Mouse (Mus musculus) testis, adult 2 months (tissue): Measurements from ENCODE around the gene Gm17490. TPM values are rescaled to one million over a fixed set of nuclear protein-coding genes. Genes with fewer than 3 reads are reported as not detected.
"Not testable (repeated sequence)": the region's sequence is repeated elsewhere in the genome, so short reads cannot be mapped to it uniquely, and the experiment has no call there.

Experiments used
- H3K27ac ChIP-seq: fragments of 200-500 bp; 2 replicates; pipeline ENCODE4 v1.5.1; 2012; ENCODE audit warnings: low read depth, low read length; ENCODE audit not compliant: control insufficient read depth, insufficient read depth
- H3K27me3 ChIP-seq: fragments of 200-500 bp; 2 replicates; pipeline ENCODE4 v1.6.1; 2012; ENCODE audit warnings: mild to moderate bottlenecking, low read length, moderate library complexity; ENCODE audit not compliant: control insufficient read depth, insufficient read depth
- H3K36me3 ChIP-seq: fragments of 200-500 bp; 2 replicates; pipeline ENCODE4 v1.6.1; 2012; ENCODE audit warnings: mild to moderate bottlenecking, low read length; ENCODE audit not compliant: control insufficient read depth, insufficient read depth
- H3K4me1 ChIP-seq: fragments of 200-500 bp; 2 replicates; pipeline ENCODE4 v1.6.1; 2012; ENCODE audit warnings: low read length; ENCODE audit not compliant: control insufficient read depth, insufficient read depth
- H3K4me3 ChIP-seq: fragments of 200-500 bp; 2 replicates; pipeline ENCODE4 v1.5.1; 2012; ENCODE audit warnings: low read depth, mild to moderate bottlenecking, low read length, moderate library complexity, mixed read lengths; ENCODE audit not compliant: control insufficient read depth
- CTCF ChIP-seq: fragments of 200-500 bp; IDR thresholded peaks from 2 replicates; pipeline ENCODE4 v1.5.1; 2012; ENCODE audit warnings: low read depth, mild to moderate bottlenecking, inconsistent platforms, low read length, moderate library complexity; ENCODE audit not compliant: control insufficient read depth, insufficient read depth, insufficient replicate concordance
- POLR2A ChIP-seq: fragments of 200-500 bp; IDR thresholded peaks from 2 replicates; pipeline ENCODE4 v1.6.1; 2012; ENCODE audit warnings: low read depth, mild to moderate bottlenecking, inconsistent platforms, low read length, moderate library complexity; ENCODE audit not compliant: control insufficient read depth
- polyA plus RNA-seq: library from polyadenylated mRNA; depleted of rRNA; stranded (reverse); fragments of >200 nt; gene quantifications from 2 replicates; pipeline ENCODE4 v1.2.3, GENCODE M21; 2012

Gene Gm17490
- polyA plus RNA-seq, 1 experiment: not detected

- Histone ChIP-seq H3K4me1 (no peaks in the 10 kb centered on the region), H3K27ac (no peak overlapping the region), H3K4me3 (no peak overlapping the region), H3K36me3 (no peaks in the 10 kb centered on the region), H3K27me3 (no peaks in the 10 kb centered on the region)
- TF ChIP-seq CTCF (no peak), POLR2A (no peak)
These were observed 9.0 kb upstream of the Gm17490 start for GRCm38 (mm10) chr2:11635035-11635434.

- TF ChIP-seq CTCF: no peak
- TF ChIP-seq POLR2A: no peak
- Histone ChIP-seq H3K4me3 (no peak overlapping the region), H3K4me1 (no peaks in the 10 kb centered on the region), H3K27ac (no peak overlapping the region), H3K36me3 (no peaks in the 10 kb centered on the region), H3K27me3 (no peaks in the 10 kb centered on the region)
These were observed 2.3 kb downstream of the Gm17490 start for GRCm38 (mm10) chr2:11623726-11624125.

GRCm38 (mm10) chr2:11623173-11623572, 2.9 kb downstream of the Gm17490 start:
- Histone ChIP-seq H3K4me3 (no peak overlapping the region), H3K4me1 (no peaks in the 10 kb centered on the region), H3K27me3 (no peaks in the 10 kb centered on the region), H3K27ac (no peak overlapping the region), H3K36me3 (no peaks in the 10 kb centered on the region)
- no peak for TF ChIP-seq CTCF
- no peak for TF ChIP-seq POLR2A

GRCm38 (mm10) chr2:11619598-11619997, 6.5 kb downstream of the Gm17490 start:
- TF ChIP-seq POLR2A (no peak), CTCF (no peak)
- no peaks in the 10 kb centered on the region for H3K36me3 ChIP-seq
- H3K27ac ChIP-seq: no peak overlapping the region
- H3K4me1 ChIP-seq: no peaks in the 10 kb centered on the region
- H3K4me3 ChIP-seq: no peak overlapping the region
- no peaks in the 10 kb centered on the region for H3K27me3 ChIP-seq

- no peak overlapping the region for H3K27ac ChIP-seq
- H3K4me3 ChIP-seq: no peak overlapping the region
- no peaks in the 10 kb centered on the region for H3K27me3 ChIP-seq
- no peaks in the 10 kb centered on the region for H3K36me3 ChIP-seq
- H3K4me1 ChIP-seq: no peaks in the 10 kb centered on the region
- TF ChIP-seq CTCF (no peak), POLR2A (no peak)
These were observed 9.2 kb downstream of the Gm17490 start for GRCm38 (mm10) chr2:11616846-11617245.

GRCm38 (mm10) chr2:11612939-11613338, 13.1 kb downstream of the Gm17490 start:
- not testable (repeated sequence) for H3K4me1 ChIP-seq, H3K27me3 ChIP-seq, H3K27ac ChIP-seq

GRCm38 (mm10) chr2:11606718-11607117, 19.3 kb downstream of the Gm17490 start:
- not testable (repeated sequence) for H3K4me3 ChIP-seq, H3K36me3 ChIP-seq, H3K4me1 ChIP-seq, H3K27me3 ChIP-seq, H3K27ac ChIP-seq

More at GRCm38 (mm10) chr2:11612939-11613338, 13.1 kb downstream of the Gm17490 start:
- not testable (repeated sequence) for H3K36me3 ChIP-seq, H3K4me3 ChIP-seq

- H3K4me1 ChIP-seq: peaks cover 2% of the 10 kb centered on the region
- TF ChIP-seq POLR2A: no peak
- H3K27ac ChIP-seq: no peak overlapping the region
- no peaks in the 10 kb centered on the region for H3K36me3 ChIP-seq
- H3K4me3 ChIP-seq: no peak overlapping the region
- H3K27me3 ChIP-seq: no peaks in the 10 kb centered on the region
These were observed 21.2 kb downstream of the Gm17490 start for GRCm38 (mm10) chr2:11604911-11605310.
